Mouse (Mus musculus): ENCODE data around the gene Trak1. TPM values are rescaled to one million over a fixed set of nuclear protein-coding genes. Genes with fewer than 3 reads are reported as not detected.
A peak's percentile ranks its signal among the peaks of the same experiment; 100 is the strongest.

Gene Trak1
- polyA plus RNA-seq, 1 experiment from 2014 or later, result 17.7 TPM

- Histone ChIP-seq H3K4me2 (no peak overlapping the region), H3K9me3 (no peaks in the 10 kb centered on the region), H3K9ac (no peak overlapping the region), H3K4me1 (peaks cover 13% of the 10 kb centered on the region), H3K36me3 (no peaks in the 10 kb centered on the region), H3K27ac (no peak overlapping the region), H3K27me3 (no peaks in the 10 kb centered on the region), H3K4me3 (no peak overlapping the region)
- no peak for ATAC-seq (ENCODE audit: insufficient number of reproducible peaks, insufficient read depth, low FRiP score, low TSS enrichment, low read depth)
- 93% methylated on average over 4 of the region's 4 CpGs for WGBS
These were observed 108.5 kb downstream of the Trak1 start for GRCm38 (mm10) chr9:121405792-121406191.

GRCm38 (mm10) chr9:121414237-121414636 lies 116.9 kb downstream of the Trak1 start:
- Histone ChIP-seq H3K27me3 (no peaks in the 10 kb centered on the region), H3K4me1 (peaks cover 4% of the 10 kb centered on the region), H3K36me3 (peaks cover 6% of the 10 kb centered on the region), H3K9me3 (no peaks in the 10 kb centered on the region), H3K27ac (no peak overlapping the region), H3K4me2 (no peak overlapping the region), H3K4me3 (no peak overlapping the region), H3K9ac (no peak overlapping the region)
- ATAC-seq (ENCODE audit: insufficient number of reproducible peaks, insufficient read depth, low FRiP score, low TSS enrichment, low read depth), result no peak
- 88% methylated on average over 12 of the region's 12 CpGs for WGBS

GRCm38 (mm10) chr9:121415626-121416241 lies 118.4 kb downstream of the Trak1 start:
- Histone ChIP-seq H3K9ac (no peak overlapping the region), H3K4me3 (no peak overlapping the region), H3K4me2 (no peak overlapping the region), H3K4me1 (peaks cover 5% of the 10 kb centered on the region), H3K27me3 (no peaks in the 10 kb centered on the region), H3K27ac (no peak overlapping the region), H3K36me3 (peaks cover 6% of the 10 kb centered on the region), H3K9me3 (no peaks in the 10 kb centered on the region)
- peak; percentile 75 for ATAC-seq (ENCODE audit: insufficient number of reproducible peaks, insufficient read depth, low FRiP score, low TSS enrichment, low read depth)
- 73% methylated on average over 19 of the region's 19 CpGs for WGBS

GRCm38 (mm10) chr9:121416460-121416859 lies 119.2 kb downstream of the Trak1 start:
- no peak for ATAC-seq (ENCODE audit: insufficient number of reproducible peaks, insufficient read depth, low FRiP score, low TSS enrichment, low read depth)
- Histone ChIP-seq H3K4me1 (peaks cover 5% of the 10 kb centered on the region), H3K9me3 (no peaks in the 10 kb centered on the region), H3K27ac (no peak overlapping the region), H3K27me3 (no peaks in the 10 kb centered on the region), H3K36me3 (peaks cover 6% of the 10 kb centered on the region), H3K4me3 (no peak overlapping the region), H3K4me2 (no peak overlapping the region), H3K9ac (no peak overlapping the region)
- WGBS, result 86% methylated on average over 5 of the region's 5 CpGs

GRCm38 (mm10) chr9:121416872-121417637 lies 119.8 kb downstream of the Trak1 start:
- peaks cover 6% of the 10 kb centered on the region for H3K36me3 ChIP-seq
- WGBS, result 74% methylated on average over 7 of the region's 7 CpGs
- no peak overlapping the region for H3K4me3 ChIP-seq
- no peak overlapping the region for H3K27ac ChIP-seq
- H3K27me3 ChIP-seq, result no peaks in the 10 kb centered on the region
- H3K9ac ChIP-seq, result no peak overlapping the region
- H3K9me3 ChIP-seq, result no peaks in the 10 kb centered on the region
- peaks cover 7% of the 10 kb centered on the region for H3K4me1 ChIP-seq
- no peak for ATAC-seq (ENCODE audit: insufficient number of reproducible peaks, insufficient read depth, low FRiP score, low TSS enrichment, low read depth)
- H3K4me2 ChIP-seq, result no peak overlapping the region

GRCm38 (mm10) chr9:121419011-121419410 lies 121.7 kb downstream of the Trak1 start:
- H3K36me3 ChIP-seq, result peaks cover under 1% of the 10 kb centered on the region; the same call in 1 of the 2 replicates
- no peak overlapping the region for H3K9ac ChIP-seq
- WGBS, result 72% methylated on average over 3 of the region's 3 CpGs
- H3K9me3 ChIP-seq, result no peaks in the 10 kb centered on the region
- ATAC-seq (ENCODE audit: insufficient number of reproducible peaks, insufficient read depth, low FRiP score, low TSS enrichment, low read depth), result no peak
- no peak overlapping the region for H3K27ac ChIP-seq
- no peak overlapping the region for H3K4me2 ChIP-seq
- H3K4me1 ChIP-seq, result peaks cover 11% of the 10 kb centered on the region
- no peak overlapping the region for H3K4me3 ChIP-seq
- H3K27me3 ChIP-seq, result no peaks in the 10 kb centered on the region

- ATAC-seq (ENCODE audit: insufficient number of reproducible peaks, insufficient read depth, low FRiP score, low TSS enrichment, low read depth), result no peak
- WGBS, result 78% methylated on average over 7 of the region's 7 CpGs
- no peak overlapping the region for H3K4me3 ChIP-seq
These were observed 122.3 kb downstream of the Trak1 start for GRCm38 (mm10) chr9:121419573-121419972.

GRCm38 (mm10) chr9:121420817-121421216 lies 123.5 kb downstream of the Trak1 start:
- Histone ChIP-seq H3K4me2 (no peak overlapping the region), H3K27ac (no peak overlapping the region), H3K9ac (no peak overlapping the region), H3K27me3 (no peaks in the 10 kb centered on the region), H3K4me1 (peaks cover 11% of the 10 kb centered on the region), H3K36me3 (no peaks in the 10 kb centered on the region), H3K4me3 (no peak overlapping the region), H3K9me3 (no peaks in the 10 kb centered on the region)
- ATAC-seq (ENCODE audit: insufficient number of reproducible peaks, insufficient read depth, low FRiP score, low TSS enrichment, low read depth), result no peak
- 83% methylated on average over 6 of the region's 6 CpGs for WGBS

More at GRCm38 (mm10) chr9:121419573-121419972, 122.3 kb downstream of the Trak1 start:
- H3K9me3 ChIP-seq, result no peaks in the 10 kb centered on the region
- peaks cover 11% of the 10 kb centered on the region for H3K4me1 ChIP-seq
- no peaks in the 10 kb centered on the region for H3K36me3 ChIP-seq
- H3K9ac ChIP-seq, result no peak overlapping the region
- no peak overlapping the region for H3K4me2 ChIP-seq
- no peak overlapping the region for H3K27ac ChIP-seq
- H3K27me3 ChIP-seq, result no peaks in the 10 kb centered on the region

GRCm38 (mm10) chr9:121422402-121422801 lies 125.1 kb downstream of the Trak1 start:
- no peaks in the 10 kb centered on the region for H3K9me3 ChIP-seq
- no peaks in the 10 kb centered on the region for H3K27me3 ChIP-seq
- 75% methylated on average over 5 of the region's 5 CpGs for WGBS
- no peak overlapping the region for H3K4me2 ChIP-seq
- ATAC-seq (ENCODE audit: insufficient number of reproducible peaks, insufficient read depth, low FRiP score, low TSS enrichment, low read depth), result no peak
- H3K27ac ChIP-seq, result no peak overlapping the region
- H3K36me3 ChIP-seq, result no peaks in the 10 kb centered on the region
- H3K9ac ChIP-seq, result no peak overlapping the region
- H3K4me1 ChIP-seq, result peaks cover 16% of the 10 kb centered on the region
- no peak overlapping the region for H3K4me3 ChIP-seq

GRCm38 (mm10) chr9:121423621-121424020 lies 126.3 kb downstream of the Trak1 start:
- Histone ChIP-seq H3K36me3 (no peaks in the 10 kb centered on the region), H3K4me1 (peaks cover 16% of the 10 kb centered on the region), H3K4me3 (no peak overlapping the region), H3K27ac (no peak overlapping the region), H3K9me3 (no peaks in the 10 kb centered on the region), H3K27me3 (no peaks in the 10 kb centered on the region), H3K9ac (no peak overlapping the region), H3K4me2 (no peak overlapping the region)
- no peak for ATAC-seq (ENCODE audit: insufficient number of reproducible peaks, insufficient read depth, low FRiP score, low TSS enrichment, low read depth)
- 83% methylated on average over 6 of the region's 6 CpGs for WGBS

GRCm38 (mm10) chr9:121424281-121425164 lies 127.2 kb downstream of the Trak1 start:
- 86% methylated on average over 16 of the region's 16 CpGs for WGBS
- Histone ChIP-seq H3K4me1 (peaks cover 13% of the 10 kb centered on the region), H3K4me2 (no peak overlapping the region), H3K27ac (no peak overlapping the region), H3K36me3 (no peaks in the 10 kb centered on the region), H3K27me3 (no peaks in the 10 kb centered on the region), H3K9me3 (no peaks in the 10 kb centered on the region), H3K9ac (no peak overlapping the region), H3K4me3 (no peak overlapping the region)
- ATAC-seq (ENCODE audit: insufficient number of reproducible peaks, insufficient read depth, low FRiP score, low TSS enrichment, low read depth), result no peak

Data from embryonic facial prominence, embryonic 13.5 days (tissue).